In the genomic region with DNA sequence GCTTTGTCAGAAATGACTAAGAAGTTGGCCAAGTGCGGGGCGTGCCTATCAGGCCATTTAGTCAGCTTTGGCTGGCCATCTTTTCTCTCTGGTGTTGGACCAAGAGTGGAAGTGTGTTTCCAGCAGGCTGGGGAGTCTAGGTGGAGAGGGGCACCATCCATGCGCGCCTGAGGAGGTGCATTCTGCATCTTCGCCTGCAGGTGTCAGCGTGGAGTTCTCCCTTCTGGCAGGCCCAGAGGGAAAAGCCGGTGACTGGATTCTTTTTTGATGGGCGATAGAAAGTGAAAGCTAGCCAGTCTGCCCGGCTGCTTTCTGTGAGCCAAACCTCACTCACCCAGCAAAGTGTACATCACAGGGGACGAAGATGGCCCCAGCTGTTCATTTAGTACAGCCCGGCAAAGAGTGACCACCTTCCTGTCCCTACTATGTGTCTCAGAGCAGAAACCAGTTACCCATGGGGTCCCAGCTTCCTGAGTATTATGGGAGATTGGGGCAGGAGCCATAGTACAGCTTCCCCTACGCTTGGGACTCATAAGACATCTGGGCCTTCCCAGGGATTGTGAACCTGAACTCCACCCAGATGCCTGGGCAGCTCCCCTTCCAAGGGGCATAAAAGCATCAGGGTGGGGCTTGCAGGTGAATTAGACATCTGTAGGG, we compare ENCODE assay signal across 8 mouse cellular contexts.
A peak's percentile ranks its signal among the peaks of the same experiment; 100 is the strongest.
DNase-seq lines count a peak whose midpoint lies in the region; ATAC-seq and TF ChIP-seq lines count a peak whose summit lies in the region.

No protein-coding gene starts in this region.

- peak; percentile 49; the same call in 1 of the 2 replicates for ATAC-seq in forebrain, embryonic 16.5 days
- peak; percentile 82 for ATAC-seq in liver, postnatal 0 days
- ATAC-seq in neural tube, embryonic 12.5 days (ENCODE audit: low FRiP score, low read depth) = peak; percentile 24; the same call in 1 of the 2 replicates
- peak; percentile 52; the same call in 1 of the 2 replicates for ATAC-seq in stomach, embryonic 16.5 days (ENCODE audit: insufficient read depth, low FRiP score)

- H3K4me1 ChIP-seq in forebrain, embryonic 16.5 days (replicated peaks; ENCODE audit: control insufficient read depth, insufficient read depth, low read length) = peaks cover 45% of the 10 kb centered on the region
- peaks cover 4% of the 10 kb centered on the region; the same call in 1 of the 2 replicates for H3K4me1 ChIP-seq in liver, postnatal 0 days (ENCODE audit: insufficient read depth)
- peaks cover 74% of the 10 kb centered on the region for H3K4me1 ChIP-seq in neural tube, embryonic 12.5 days
- H3K4me1 ChIP-seq in stomach, embryonic 16.5 days (ENCODE audit: control insufficient read depth, insufficient read depth, low read length) = peaks cover 28% of the 10 kb centered on the region

- H3K36me3 ChIP-seq in forebrain, embryonic 16.5 days (ENCODE audit: control insufficient read depth, insufficient read depth) = no peaks in the 10 kb centered on the region
- H3K36me3 ChIP-seq in liver, postnatal 0 days (replicated peaks; ENCODE audit: insufficient read depth, low read length) = no peaks in the 10 kb centered on the region
- no peaks in the 10 kb centered on the region for H3K36me3 ChIP-seq in neural tube, embryonic 12.5 days
- no peaks in the 10 kb centered on the region for H3K36me3 ChIP-seq in stomach, embryonic 16.5 days (ENCODE audit: control insufficient read depth, insufficient read depth, low read length)

- no peak overlapping the region for H3K4me3 ChIP-seq in forebrain, embryonic 16.5 days (replicated peaks; ENCODE audit: low read length)
- peak overlapping the region; percentile 38 for H3K4me3 ChIP-seq in liver, postnatal 0 days (ENCODE audit: low read depth, low read length)
- no peak overlapping the region for H3K4me3 ChIP-seq in neural tube, embryonic 12.5 days
- peak overlapping the region; percentile 31 for H3K4me3 ChIP-seq in stomach, embryonic 16.5 days (replicated peaks; ENCODE audit: low read length)

- no peak overlapping the region for H3K9ac ChIP-seq in forebrain, embryonic 16.5 days (replicated peaks; ENCODE audit: low read depth, low read length)
- peak overlapping the region; percentile 63 for H3K9ac ChIP-seq in liver, postnatal 0 days (replicated peaks)
- no peak overlapping the region for H3K9ac ChIP-seq in neural tube, embryonic 12.5 days
- peak overlapping the region; percentile 66 for H3K9ac ChIP-seq in stomach, embryonic 16.5 days (ENCODE audit: low read length)

- H3K27ac ChIP-seq in forebrain, embryonic 16.5 days (ENCODE audit: low read length) = no peak overlapping the region
- peak overlapping the region; percentile 79 for H3K27ac ChIP-seq in liver, postnatal 0 days (ENCODE audit: low read depth)
- H3K27ac ChIP-seq in neural tube, embryonic 12.5 days = peak overlapping the region; percentile 15; the same call in 1 of the 2 replicates
- peak overlapping the region; percentile 86 for H3K27ac ChIP-seq in stomach, embryonic 16.5 days (ENCODE audit: low read length)

- peak; percentile 81 for DNase-seq in ES-CJ7 (ENCODE audit: low read depth, low spot score)
- peak; percentile 66 for DNase-seq in cerebellum, adult 11-12 months
- DNase-seq in heart, postnatal 36 days = peak; percentile 84 to 86
- DNase-seq in layer of hippocampus, adult 11-12 months (ENCODE audit: low spot score) = peak; percentile 85
- DNase-seq in liver, postnatal 0 days = peak; percentile 80

- TF ChIP-seq CTCF in liver, postnatal 0 days (IDR thresholded peaks at IDR 0.05; ENCODE audit: low read depth) = peak; percentile 89

- H3K4me2 ChIP-seq in forebrain, embryonic 16.5 days (ENCODE audit: low read length) = 0 out of 2 replicates have a peak overlapping the region, but pooled peaks have one; percentile 4
- peak overlapping the region; percentile 69 for H3K4me2 ChIP-seq in liver, postnatal 0 days (ENCODE audit: low read depth, low read length)
- peak overlapping the region; percentile 49 for H3K4me2 ChIP-seq in neural tube, embryonic 12.5 days (replicated peaks)
- H3K4me2 ChIP-seq in stomach, embryonic 16.5 days (ENCODE audit: low read depth, low read length) = peak overlapping the region; percentile 50

- peaks cover 3% of the 10 kb centered on the region; the same call in 1 of the 2 replicates for H3K27me3 ChIP-seq in forebrain, embryonic 16.5 days (replicated peaks; ENCODE audit: control insufficient read depth, insufficient read depth, low read length)
- no peaks in the 10 kb centered on the region for H3K27me3 ChIP-seq in liver, postnatal 0 days (ENCODE audit: insufficient read depth, low read length)
- no peaks in the 10 kb centered on the region for H3K27me3 ChIP-seq in neural tube, embryonic 12.5 days (replicated peaks)
- no peaks in the 10 kb centered on the region for H3K27me3 ChIP-seq in stomach, embryonic 16.5 days (ENCODE audit: control insufficient read depth, insufficient read depth, low read length)

- 15% methylated on average over 12 of the region's 12 CpGs for WGBS in forebrain, embryonic 16.5 days
- WGBS in liver, postnatal 0 days (ENCODE audit: insufficient replicate concordance) = 13% methylated on average over 12 of the region's 12 CpGs
- 16% methylated on average over 12 of the region's 12 CpGs for WGBS in neural tube, embryonic 12.5 days
- 16% methylated on average over 12 of the region's 12 CpGs for WGBS in stomach, embryonic 16.5 days

- no peak for TF ChIP-seq EP300 in liver, postnatal 0 days (IDR thresholded peaks at IDR 0.05; ENCODE audit: low read depth)

- intact Hi-C loops in heart, postnatal 36 days (cut with DNase I) = loop anchor here (1.0 to 5.0 kb wide), 3 partner anchors 25 to 298 kb away; no protein-coding TSS in a partner anchor

- H3K9me3 ChIP-seq in forebrain, embryonic 16.5 days (ENCODE audit: control insufficient read depth, low read length) = no peaks in the 10 kb centered on the region
- no peaks in the 10 kb centered on the region for H3K9me3 ChIP-seq in liver, postnatal 0 days (ENCODE audit: low read length)
- H3K9me3 ChIP-seq in neural tube, embryonic 12.5 days = no peaks in the 10 kb centered on the region
- no peaks in the 10 kb centered on the region for H3K9me3 ChIP-seq in stomach, embryonic 16.5 days (replicated peaks; ENCODE audit: control insufficient read depth, low read length)

Comparison
In these comparisons a context has a peak if more than half of its experiments do, and no peak if none do; other contexts are left out.
1. ATAC-seq: peak in every context shown above with its lines; median percentile 82 in liver, postnatal 0 days; 52 in stomach, embryonic 16.5 days; 49 in forebrain, embryonic 16.5 days; 24 in neural tube, embryonic 12.5 days.
2. H3K4me2 ChIP-seq: peak in every context shown above with its lines; median percentile 69 in liver, postnatal 0 days; 50 in stomach, embryonic 16.5 days; 49 in neural tube, embryonic 12.5 days; 4 in forebrain, embryonic 16.5 days.
3. H3K4me3 ChIP-seq: peak in liver, postnatal 0 days (single experiment) and stomach, embryonic 16.5 days (single experiment); none in forebrain, embryonic 16.5 days (single experiment) and neural tube, embryonic 12.5 days (single experiment).
4. H3K9ac ChIP-seq: peak in liver, postnatal 0 days (single experiment) and stomach, embryonic 16.5 days (single experiment); none in forebrain, embryonic 16.5 days (single experiment) and neural tube, embryonic 12.5 days (single experiment).
5. Peak in every context shown above with its lines, with median percentiles within 50 percentile points of each other: DNase-seq.